Mouse (Mus musculus): ENCODE data around the gene Cdr1. TPM values are rescaled to one million over a fixed set of nuclear protein-coding genes. Genes with fewer than 3 reads are reported as not detected.

The Cdr1 gene
- total and polyA plus RNA-seq, 3 experiments: not detected

DNA sequence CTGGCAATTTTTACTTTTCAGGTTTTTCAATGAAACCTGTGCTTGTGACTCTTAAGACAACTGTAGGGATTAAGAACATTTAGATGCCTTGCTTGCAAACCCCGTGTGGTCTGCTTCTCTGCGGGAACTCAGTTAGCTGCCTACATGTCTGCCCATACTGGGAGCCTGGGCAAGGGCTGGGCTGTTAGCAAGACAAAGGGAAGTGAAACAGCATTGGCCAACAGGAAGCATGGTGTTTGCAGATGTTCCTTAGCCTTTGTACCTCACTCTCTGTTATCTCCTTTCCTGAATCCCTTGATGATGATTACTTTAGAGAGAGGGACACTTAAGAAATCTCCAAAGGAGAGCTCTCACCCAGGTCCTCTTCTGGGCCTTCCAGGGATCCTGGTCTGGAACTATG, 38.8 kb downstream of the Cdr1 start:
- H3K79me2 ChIP-seq (replicated peaks; ENCODE audit: control insufficient read depth, insufficient read depth, low read length): no peaks in the 10 kb centered on the region
- no peak overlapping the region for H3K27ac ChIP-seq
- DNase-seq: no peak
- no peaks in the 10 kb centered on the region for H3K27me3 ChIP-seq (ENCODE audit: control insufficient read depth, insufficient read depth, low read length)
- TF ChIP-seq POLR2A (IDR thresholded peaks at IDR 0.05; ENCODE audit: insufficient read depth, low read depth, low read length): no peak
- TF ChIP-seq CTCF (IDR thresholded peaks at IDR 0.05): no peak
- TF ChIP-seq EP300 (IDR thresholded peaks at IDR 0.05; ENCODE audit: insufficient read depth, low read depth, low read length): no peak
- 21% methylated on average over 2 of the region's 2 CpGs for WGBS
- intact Hi-C loops (cut with DNase I): no loop called here
- H3K36me3 ChIP-seq (ENCODE audit: control insufficient read depth, insufficient read depth, low read length): no peaks in the 10 kb centered on the region
- no peaks in the 10 kb centered on the region for H3K4me1 ChIP-seq (ENCODE audit: control insufficient read depth, insufficient read depth, low read length)
- no peak overlapping the region for H3K4me3 ChIP-seq
- no peak overlapping the region for H3K9ac ChIP-seq (ENCODE audit: low read depth, low read length)

DNA sequence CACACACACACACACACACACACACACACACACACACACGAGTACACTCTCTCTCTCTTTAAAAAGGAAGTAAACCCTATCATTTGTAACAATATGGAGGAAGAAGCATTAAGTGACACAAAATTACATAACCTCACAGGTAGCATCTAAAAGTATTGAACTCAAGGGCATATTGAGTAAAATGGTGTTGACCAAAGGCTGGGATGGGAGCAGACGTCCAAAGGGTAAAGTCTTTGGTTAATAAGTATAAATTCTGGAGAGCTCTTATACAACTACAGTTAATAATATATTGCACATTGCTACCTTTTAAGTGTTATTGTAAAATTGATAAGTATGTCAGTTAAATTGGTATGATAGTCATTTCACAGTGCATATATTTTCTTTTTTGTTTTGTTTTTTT, 39.9 kb downstream of the Cdr1 start:
- no peak for DNase-seq
- H3K79me2 ChIP-seq (replicated peaks; ENCODE audit: control insufficient read depth, insufficient read depth, low read length): no peaks in the 10 kb centered on the region
- intact Hi-C loops (cut with DNase I): no loop called here
- H3K27me3 ChIP-seq (ENCODE audit: control insufficient read depth, insufficient read depth, low read length): no peaks in the 10 kb centered on the region
- H3K4me3 ChIP-seq: no peak overlapping the region
- H3K9ac ChIP-seq (ENCODE audit: low read depth, low read length): no peak overlapping the region
- 53% methylated on average over 2 of the region's 2 CpGs for WGBS
- H3K4me1 ChIP-seq (ENCODE audit: control insufficient read depth, insufficient read depth, low read length): no peaks in the 10 kb centered on the region
- no peaks in the 10 kb centered on the region for H3K36me3 ChIP-seq (ENCODE audit: control insufficient read depth, insufficient read depth, low read length)
- no peak for TF ChIP-seq EP300 (IDR thresholded peaks at IDR 0.05; ENCODE audit: insufficient read depth, low read depth, low read length)
- TF ChIP-seq POLR2A (IDR thresholded peaks at IDR 0.05; ENCODE audit: insufficient read depth, low read depth, low read length): no peak
- TF ChIP-seq CTCF (IDR thresholded peaks at IDR 0.05): no peak
- H3K27ac ChIP-seq: no peak overlapping the region

DNA sequence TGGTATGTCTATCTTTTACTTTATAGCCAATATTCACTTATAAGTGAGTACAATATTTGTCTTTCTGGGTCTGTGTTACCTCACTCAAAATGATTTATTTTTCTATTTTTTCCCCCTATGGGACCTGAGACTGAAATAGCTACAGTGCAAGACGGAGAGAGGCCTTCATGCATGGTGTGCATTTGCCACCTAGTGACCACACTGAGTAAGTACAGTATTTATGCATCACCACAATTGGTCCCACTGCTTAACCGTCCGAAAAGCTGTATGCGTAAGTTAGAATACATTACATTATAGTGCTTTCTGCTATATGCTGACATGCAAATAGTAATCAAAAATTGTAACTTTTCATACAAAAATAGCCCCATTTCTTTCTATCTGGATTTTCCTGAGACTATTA, 50.8 kb downstream of the Cdr1 start:
- Histone ChIP-seq H3K27me3 (ENCODE audit: control insufficient read depth, insufficient read depth, low read length) (no peaks in the 10 kb centered on the region), H3K36me3 (ENCODE audit: control insufficient read depth, insufficient read depth, low read length) (no peaks in the 10 kb centered on the region), H3K4me1 (ENCODE audit: control insufficient read depth, insufficient read depth, low read length) (no peaks in the 10 kb centered on the region), H3K79me2 (replicated peaks; ENCODE audit: control insufficient read depth, insufficient read depth, low read length) (no peaks in the 10 kb centered on the region), H3K9ac (ENCODE audit: low read depth, low read length) (no peak overlapping the region), H3K4me3 (no peak overlapping the region), H3K27ac (no peak overlapping the region)
- intact Hi-C loops (cut with DNase I): no loop called here
- 63% methylated on average over 4 of the region's 4 CpGs for WGBS
- no peak for DNase-seq
- TF ChIP-seq CTCF (IDR thresholded peaks at IDR 0.05): peak; percentile 26; the same call in 1 of the 2 replicates
- TF ChIP-seq POLR2A (IDR thresholded peaks at IDR 0.05; ENCODE audit: insufficient read depth, low read depth, low read length): no peak
- TF ChIP-seq EP300 (IDR thresholded peaks at IDR 0.05; ENCODE audit: insufficient read depth, low read depth, low read length): no peak

Small RNAs within 50 kb of the gene (microRNA-seq; reads per million reads assigned to microRNA genes)
- gene Gm24396: 0 reads per million in 2 experiments

Measured in heart, adult 2 months (tissue).